ENCODE assay signal across 8 mouse cellular contexts in the genomic region with DNA sequence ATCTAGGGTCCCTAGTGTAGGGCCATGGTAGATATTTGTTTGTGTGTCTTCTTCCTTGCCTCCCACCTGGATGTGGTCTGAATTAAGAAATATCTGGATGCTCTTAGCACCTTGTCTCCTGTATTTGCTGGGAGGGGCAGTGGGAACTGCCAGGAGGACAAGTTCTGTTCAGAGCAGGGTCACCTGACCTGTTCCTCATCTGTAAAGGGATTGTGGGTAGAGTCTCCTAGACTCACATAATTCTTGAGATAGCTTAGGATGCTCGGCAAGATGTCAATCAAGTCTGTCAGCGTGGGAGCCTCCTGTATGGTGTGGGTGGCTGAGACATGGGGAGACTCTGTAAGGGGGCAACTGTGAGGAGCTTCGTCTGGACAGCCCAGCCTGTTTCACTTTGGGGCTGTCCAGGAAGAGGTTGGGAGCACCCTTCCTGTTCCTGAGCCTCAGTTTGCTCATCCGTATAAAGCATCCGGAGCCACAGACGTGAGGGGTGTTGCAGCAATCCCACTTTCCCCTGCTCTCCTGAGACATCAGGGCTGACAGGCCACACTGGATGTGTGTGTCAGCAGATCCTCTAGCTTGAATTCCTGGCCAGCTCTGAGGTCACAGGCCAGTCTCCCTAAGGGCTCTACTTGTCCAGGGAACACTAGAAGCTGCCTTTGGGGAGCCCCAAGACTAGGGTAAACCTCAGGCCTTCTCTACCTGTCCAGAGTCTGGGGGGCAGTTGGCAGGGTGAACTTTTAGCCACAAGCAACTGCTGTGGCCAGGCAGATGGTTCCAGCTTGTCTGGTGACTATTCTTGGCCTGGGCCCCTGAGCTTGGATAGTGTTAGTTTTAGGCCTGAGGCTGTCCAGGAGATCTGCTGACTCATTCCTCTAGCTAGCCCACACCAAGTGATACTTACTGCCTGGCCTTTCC. TPM values are rescaled to one million over a fixed set of nuclear protein-coding genes. Genes with fewer than 3 reads are reported as not detected.
DNase-seq lines count a peak whose midpoint lies in the region; ATAC-seq lines count a peak whose summit lies in the region.

No protein-coding gene starts in this region.

- peak overlapping the region; percentile 82 for H3K9ac ChIP-seq in lung, embryonic 16.5 days (ENCODE audit: low read length)
- peak overlapping the region; percentile 88 for H3K9ac ChIP-seq in forebrain, embryonic 12.5 days
- peak overlapping the region; percentile 89 for H3K9ac ChIP-seq in hindbrain, embryonic 12.5 days
- peak overlapping the region; percentile 78; the same call in 1 of the 2 replicates for H3K9ac ChIP-seq in midbrain, embryonic 11.5 days (ENCODE audit: low read length)

- no peak for DNase-seq in lung, postnatal 25 days (ENCODE audit: low spot score)
- no peak for DNase-seq in midbrain, embryonic 11.5 days (ENCODE audit: low spot score, missing footprints)
- DNase-seq in frontal cortex, postnatal 10 days (ENCODE audit: low spot score in 2 of 2) = no peak
- DNase-seq in frontal cortex, postnatal 36 days (ENCODE audit: low spot score in 2 of 2) = no peak
- DNase-seq in left cerebral cortex, adult 11 months (ENCODE audit: low spot score) = no peak

- H3K27ac ChIP-seq in lung, embryonic 16.5 days (ENCODE audit: low read length) = no peak overlapping the region
- H3K27ac ChIP-seq in forebrain, embryonic 12.5 days = no peak overlapping the region
- no peak overlapping the region for H3K27ac ChIP-seq in hindbrain, embryonic 12.5 days
- H3K27ac ChIP-seq in midbrain, embryonic 11.5 days (ENCODE audit: low read depth, low read length) = no peak overlapping the region

- peaks cover 19% of the 10 kb centered on the region for H3K4me1 ChIP-seq in lung, embryonic 16.5 days (replicated peaks; ENCODE audit: control insufficient read depth, insufficient read depth, low read length)
- H3K4me1 ChIP-seq in forebrain, embryonic 12.5 days = peaks cover 27% of the 10 kb centered on the region
- peaks cover 24% of the 10 kb centered on the region for H3K4me1 ChIP-seq in hindbrain, embryonic 12.5 days
- peaks cover 17% of the 10 kb centered on the region for H3K4me1 ChIP-seq in midbrain, embryonic 11.5 days (ENCODE audit: control insufficient read depth, insufficient read depth, low read length)

- no peaks in the 10 kb centered on the region for H3K9me3 ChIP-seq in lung, embryonic 16.5 days (ENCODE audit: control insufficient read depth, low read length)
- no peaks in the 10 kb centered on the region for H3K9me3 ChIP-seq in forebrain, embryonic 12.5 days
- no peaks in the 10 kb centered on the region for H3K9me3 ChIP-seq in hindbrain, embryonic 12.5 days (replicated peaks)
- no peaks in the 10 kb centered on the region for H3K9me3 ChIP-seq in midbrain, embryonic 11.5 days (ENCODE audit: control insufficient read depth, low read length)

- H3K4me2 ChIP-seq in lung, embryonic 16.5 days (ENCODE audit: low read depth, low read length) = peak overlapping the region; percentile 90
- H3K4me2 ChIP-seq in forebrain, embryonic 12.5 days = peak overlapping the region; percentile 94
- peak overlapping the region; percentile 97 for H3K4me2 ChIP-seq in hindbrain, embryonic 12.5 days (replicated peaks)
- H3K4me2 ChIP-seq in midbrain, embryonic 11.5 days = peak overlapping the region; percentile 53

- peak overlapping the region; percentile 85 for H3K4me3 ChIP-seq in lung, embryonic 16.5 days (ENCODE audit: low read length)
- H3K4me3 ChIP-seq in forebrain, embryonic 12.5 days (replicated peaks) = peak overlapping the region; percentile 90
- peak overlapping the region; percentile 86 for H3K4me3 ChIP-seq in hindbrain, embryonic 12.5 days
- peak overlapping the region; percentile 83 for H3K4me3 ChIP-seq in midbrain, embryonic 11.5 days (ENCODE audit: low read depth, low read length)

- WGBS in lung, embryonic 16.5 days = 80% methylated on average over 6 of the region's 6 CpGs
- 91% methylated on average over 6 of the region's 6 CpGs for WGBS in forebrain, embryonic 12.5 days
- 92% methylated on average over 6 of the region's 6 CpGs for WGBS in hindbrain, embryonic 12.5 days
- WGBS in midbrain, embryonic 11.5 days = 90% methylated on average over 6 of the region's 6 CpGs

- peaks cover 35% of the 10 kb centered on the region for H3K36me3 ChIP-seq in lung, embryonic 16.5 days (ENCODE audit: control insufficient read depth, insufficient read depth, low read length)
- H3K36me3 ChIP-seq in forebrain, embryonic 12.5 days (replicated peaks) = peaks cover 50% of the 10 kb centered on the region
- H3K36me3 ChIP-seq in hindbrain, embryonic 12.5 days = peaks cover 49% of the 10 kb centered on the region
- peaks cover 30% of the 10 kb centered on the region for H3K36me3 ChIP-seq in midbrain, embryonic 11.5 days (ENCODE audit: control insufficient read depth, insufficient read depth, low read length)

- H3K27me3 ChIP-seq in lung, embryonic 16.5 days (ENCODE audit: control insufficient read depth, insufficient read depth, low read depth, low read length) = no peaks in the 10 kb centered on the region
- 0 out of 2 replicates have a peak, but pooled peaks cover 2% of the 10 kb centered on the region for H3K27me3 ChIP-seq in forebrain, embryonic 12.5 days
- H3K27me3 ChIP-seq in hindbrain, embryonic 12.5 days = no peaks in the 10 kb centered on the region
- no peaks in the 10 kb centered on the region for H3K27me3 ChIP-seq in midbrain, embryonic 11.5 days (ENCODE audit: control insufficient read depth, insufficient read depth, low read length)

- ATAC-seq in lung, embryonic 16.5 days (ENCODE audit: low read depth) = no peak
- no peak for ATAC-seq in forebrain, embryonic 12.5 days (ENCODE audit: low FRiP score)
- no peak for ATAC-seq in hindbrain, embryonic 12.5 days (ENCODE audit: low FRiP score)
- no peak for ATAC-seq in midbrain, embryonic 11.5 days (ENCODE audit: low FRiP score)

RNA-seq across cellular contexts. Expression of gene Cdc34, which starts 2.0 kb away (rescaled TPM):
- 64.0 and 68.9 TPM in 2 replicates for polyA plus RNA-seq in lung, embryonic 16.5 days (2015; fragmentation: Nextera tagmentation; extraction: Ambion mirVana)
- 129 and 141 TPM in 2 replicates for polyA plus RNA-seq in forebrain, embryonic 12.5 days (2016; fragmentation: Nextera tagmentation; extraction: Ambion mirVana)
- polyA plus RNA-seq in hindbrain, embryonic 12.5 days (2016; fragmentation: Nextera tagmentation; extraction: Ambion mirVana) = 121 and 124 TPM in 2 replicates
- polyA plus RNA-seq in midbrain, embryonic 11.5 days (2014; fragmentation: Nextera tagmentation; extraction: Ambion mirVana) = 149 and 178 TPM in 2 replicates

RNA-seq across cellular contexts. Expression of gene Gzmm, which starts 4.8 kb away (rescaled TPM):
- 0.62 and 0.98 TPM in 2 replicates for polyA plus RNA-seq in lung, embryonic 16.5 days (2015; fragmentation: Nextera tagmentation; extraction: Ambion mirVana)
- 1.1 and 1.6 TPM in 2 replicates for polyA plus RNA-seq in forebrain, embryonic 12.5 days (2016; fragmentation: Nextera tagmentation; extraction: Ambion mirVana)
- polyA plus RNA-seq in hindbrain, embryonic 12.5 days (2016; fragmentation: Nextera tagmentation; extraction: Ambion mirVana) = 1.2 and 1.3 TPM in 2 replicates
- 0.27 and 0.58 TPM in 2 replicates for polyA plus RNA-seq in midbrain, embryonic 11.5 days (2014; fragmentation: Nextera tagmentation; extraction: Ambion mirVana)

RNA-seq across cellular contexts. Expression of gene Tpgs1, which starts 14.8 kb away (rescaled TPM):
- polyA plus RNA-seq in lung, embryonic 16.5 days (2015; fragmentation: Nextera tagmentation; extraction: Ambion mirVana) = 57.5 and 58.3 TPM in 2 replicates
- polyA plus RNA-seq in forebrain, embryonic 12.5 days (2016; fragmentation: Nextera tagmentation; extraction: Ambion mirVana) = 61.0 and 62.5 TPM in 2 replicates
- 68.1 and 69.4 TPM in 2 replicates for polyA plus RNA-seq in hindbrain, embryonic 12.5 days (2016; fragmentation: Nextera tagmentation; extraction: Ambion mirVana)
- polyA plus RNA-seq in midbrain, embryonic 11.5 days (2014; fragmentation: Nextera tagmentation; extraction: Ambion mirVana) = 65.5 and 69.6 TPM in 2 replicates

RNA-seq across cellular contexts. Expression of gene Madcam1, which starts 19.6 kb away (rescaled TPM):
- 0.53 and 0.69 TPM in 2 replicates for polyA plus RNA-seq in lung, embryonic 16.5 days (2015; fragmentation: Nextera tagmentation; extraction: Ambion mirVana)
- polyA plus RNA-seq in forebrain, embryonic 12.5 days (2016; fragmentation: Nextera tagmentation; extraction: Ambion mirVana) = 0.99 and 1.0 TPM in 2 replicates
- polyA plus RNA-seq in hindbrain, embryonic 12.5 days (2016; fragmentation: Nextera tagmentation; extraction: Ambion mirVana) = 2.9 and 3.2 TPM in 2 replicates
- polyA plus RNA-seq in midbrain, embryonic 11.5 days (2014; fragmentation: Nextera tagmentation; extraction: Ambion mirVana) = 1.2 and 1.4 TPM in 2 replicates

RNA-seq across cellular contexts. Expression of gene Bsg, which starts 20.3 kb away (rescaled TPM):
- polyA plus RNA-seq in lung, embryonic 16.5 days (2015; fragmentation: Nextera tagmentation; extraction: Ambion mirVana) = 1,174 and 1,330 TPM in 2 replicates
- 474 and 500 TPM in 2 replicates for polyA plus RNA-seq in forebrain, embryonic 12.5 days (2016; fragmentation: Nextera tagmentation; extraction: Ambion mirVana)
- 658 and 661 TPM in 2 replicates for polyA plus RNA-seq in hindbrain, embryonic 12.5 days (2016; fragmentation: Nextera tagmentation; extraction: Ambion mirVana)
- 576 and 580 TPM in 2 replicates for polyA plus RNA-seq in midbrain, embryonic 11.5 days (2014; fragmentation: Nextera tagmentation; extraction: Ambion mirVana)
